Comparison of ENCODE assay signal across 8 mouse cellular contexts in the genomic region with DNA sequence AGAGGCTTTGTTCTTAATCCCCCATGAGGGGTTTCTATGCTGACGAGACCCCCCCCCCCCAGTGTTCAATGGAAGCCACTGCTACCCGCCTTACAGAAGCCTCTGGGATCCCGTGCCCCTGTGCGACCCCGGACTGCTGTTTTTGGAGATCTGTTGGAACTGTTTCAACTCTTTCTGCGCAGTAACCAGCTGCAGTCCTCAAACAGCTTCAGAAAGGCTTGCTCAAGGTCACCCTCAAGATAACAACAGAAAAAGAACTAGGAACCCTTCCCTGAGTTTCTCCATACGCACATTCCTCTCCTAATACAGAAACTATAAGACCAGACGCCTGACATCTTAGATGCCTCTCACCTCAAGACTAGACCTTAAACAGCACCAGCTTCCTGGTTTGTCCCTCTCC. TPM values are rescaled to one million over a fixed set of nuclear protein-coding genes. Genes with fewer than 3 reads are reported as not detected.
A peak's percentile ranks its signal among the peaks of the same experiment; 100 is the strongest.
DNase-seq lines count a peak whose midpoint lies in the region; ATAC-seq and TF ChIP-seq lines count a peak whose summit lies in the region.
"Had no signal": no experiment of that assay in that cellular context is flagged by ENCODE, and none has a peak within 500 bp of the region (broad histone marks: within the 10 kb centered on the region; RNA-seq: fewer than 3 reads in every experiment).

No protein-coding gene starts in this region.

- TF ChIP-seq POLR2A in lung, adult 2 months (IDR thresholded peaks at IDR 0.05; ENCODE audit: borderline replicate concordance, extremely low read depth, low read depth, low read length), result no peak

- no peak for DNase-seq in lung, adult 2 months
- DNase-seq in embryonic facial prominence, embryonic 11.5 days (ENCODE audit: low spot score), result no peak
- DNase-seq in retina, postnatal 1 day, result no peak
- DNase-seq: cerebellum, adult 8-10 months had no signal

- WGBS in lung, embryonic 16.5 days, result 3% methylated on average over 8 of the region's 8 CpGs
- WGBS in lung, adult 2 months, result 33% methylated on average over 8 of the region's 8 CpGs
- WGBS in embryonic facial prominence, embryonic 11.5 days, result 19% methylated on average over 8 of the region's 8 CpGs
- 18% methylated on average over 8 of the region's 8 CpGs for WGBS in heart, embryonic 16.5 days
- 16% methylated on average over 8 of the region's 8 CpGs for WGBS in neural tube, embryonic 15.5 days

- H3K27me3 ChIP-seq in lung, embryonic 16.5 days (ENCODE audit: control insufficient read depth, insufficient read depth, low read depth, low read length), result peaks cover 23% of the 10 kb centered on the region
- peaks cover 12% of the 10 kb centered on the region for H3K27me3 ChIP-seq in embryonic facial prominence, embryonic 11.5 days (ENCODE audit: control insufficient read depth, insufficient read depth, low read length)
- no peaks in the 10 kb centered on the region for H3K27me3 ChIP-seq in heart, embryonic 16.5 days (ENCODE audit: control insufficient read depth, insufficient read depth, low read length)
- H3K27me3 ChIP-seq in neural tube, embryonic 15.5 days (replicated peaks), result peaks cover 2% of the 10 kb centered on the region

- no peak overlapping the region for H3K9ac ChIP-seq in lung, embryonic 16.5 days (ENCODE audit: low read length)
- peak overlapping the region; percentile 22; the same call in 1 of the 2 replicates for H3K9ac ChIP-seq in embryonic facial prominence, embryonic 11.5 days (replicated peaks; ENCODE audit: low read length)
- peak overlapping the region; percentile 63 for H3K9ac ChIP-seq in heart, embryonic 16.5 days (ENCODE audit: low read length)
- H3K9ac ChIP-seq in neural tube, embryonic 15.5 days (replicated peaks), result no peak overlapping the region

- H3K4me2 ChIP-seq in lung, embryonic 16.5 days (ENCODE audit: low read depth, low read length), result peak overlapping the region; percentile 26; the same call in 1 of the 2 replicates
- H3K4me2 ChIP-seq in embryonic facial prominence, embryonic 11.5 days (ENCODE audit: low read depth, low read length), result no peak overlapping the region
- H3K4me2 ChIP-seq in heart, embryonic 16.5 days (ENCODE audit: low read depth, low read length), result peak overlapping the region; percentile 42; the same call in 1 of the 2 replicates
- peak overlapping the region; percentile 9; the same call in 1 of the 2 replicates for H3K4me2 ChIP-seq in neural tube, embryonic 15.5 days

- ATAC-seq in lung, embryonic 16.5 days (ENCODE audit: low read depth), result peak; percentile 42
- no peak for ATAC-seq in embryonic facial prominence, embryonic 11.5 days (replicated peaks; ENCODE audit: insufficient number of reproducible peaks, low FRiP score, low TSS enrichment, low read depth)
- peak; percentile 81 for ATAC-seq in heart, embryonic 16.5 days (replicated peaks; ENCODE audit: extremely low read depth, insufficient read depth, low FRiP score)
- no peak for ATAC-seq in neural tube, embryonic 15.5 days (ENCODE audit: low FRiP score)
- no peak for ATAC-seq in inflammation-experienced regulatory T-cells, adult 6 months

- H3K9me3 ChIP-seq in lung, embryonic 16.5 days (ENCODE audit: control insufficient read depth, low read length), result no peaks in the 10 kb centered on the region
- no peaks in the 10 kb centered on the region for H3K9me3 ChIP-seq in embryonic facial prominence, embryonic 11.5 days (replicated peaks; ENCODE audit: control insufficient read depth, low read length)
- H3K9me3 ChIP-seq in heart, embryonic 16.5 days (replicated peaks; ENCODE audit: control insufficient read depth, low read length), result no peaks in the 10 kb centered on the region
- no peaks in the 10 kb centered on the region for H3K9me3 ChIP-seq in neural tube, embryonic 15.5 days (replicated peaks)

- H3K4me1 ChIP-seq in lung, embryonic 16.5 days (replicated peaks; ENCODE audit: control insufficient read depth, insufficient read depth, low read length), result peaks cover 10% of the 10 kb centered on the region
- peaks cover 11% of the 10 kb centered on the region for H3K4me1 ChIP-seq in lung, adult 2 months (ENCODE audit: control insufficient read depth, insufficient read depth, low read length)
- H3K4me1 ChIP-seq in embryonic facial prominence, embryonic 11.5 days (ENCODE audit: control insufficient read depth, insufficient read depth, low read length), result peaks cover 4% of the 10 kb centered on the region; the same call in 1 of the 2 replicates
- peaks cover 50% of the 10 kb centered on the region for H3K4me1 ChIP-seq in heart, embryonic 16.5 days (ENCODE audit: control insufficient read depth, insufficient read depth, low read length)
- peaks cover 49% of the 10 kb centered on the region for H3K4me1 ChIP-seq in neural tube, embryonic 15.5 days

- TF ChIP-seq CTCF in lung, adult 2 months (IDR thresholded peaks at IDR 0.05; ENCODE audit: insufficient read depth, low read length), result no peak

- H3K36me3 ChIP-seq in lung, embryonic 16.5 days (ENCODE audit: control insufficient read depth, insufficient read depth, low read length), result no peaks in the 10 kb centered on the region
- no peaks in the 10 kb centered on the region for H3K36me3 ChIP-seq in embryonic facial prominence, embryonic 11.5 days (replicated peaks; ENCODE audit: control insufficient read depth, insufficient read depth, low read depth, low read length)
- no peaks in the 10 kb centered on the region for H3K36me3 ChIP-seq in heart, embryonic 16.5 days (ENCODE audit: control insufficient read depth, insufficient read depth)
- H3K36me3 ChIP-seq in neural tube, embryonic 15.5 days, result no peaks in the 10 kb centered on the region

- H3K27ac ChIP-seq in lung, embryonic 16.5 days (ENCODE audit: low read length), result 0 out of 2 replicates have a peak overlapping the region, but pooled peaks have one; percentile 30
- H3K27ac ChIP-seq in embryonic facial prominence, embryonic 11.5 days (replicated peaks; ENCODE audit: low read depth, low read length), result no peak overlapping the region
- peak overlapping the region; percentile 96 for H3K27ac ChIP-seq in heart, embryonic 16.5 days (ENCODE audit: low read length)
- no peak overlapping the region for H3K27ac ChIP-seq in neural tube, embryonic 15.5 days (replicated peaks)

- no peak overlapping the region for H3K4me3 ChIP-seq in lung, embryonic 16.5 days (ENCODE audit: low read length)
- H3K4me3 ChIP-seq in lung, adult 2 months (replicated peaks; ENCODE audit: extremely low read depth, low read depth, low read length), result no peak overlapping the region
- H3K4me3 ChIP-seq in embryonic facial prominence, embryonic 11.5 days (ENCODE audit: low read depth, low read length), result no peak overlapping the region
- H3K4me3 ChIP-seq in heart, embryonic 16.5 days (ENCODE audit: low read length), result no peak overlapping the region
- H3K4me3 ChIP-seq in neural tube, embryonic 15.5 days (replicated peaks), result no peak overlapping the region

RNA-seq across cellular contexts. Expression of a gene that starts 7.0 kb away (rescaled TPM):
- polyA plus RNA-seq in lung, embryonic 16.5 days (2015; fragmentation: Nextera tagmentation; extraction: Ambion mirVana), result 6.6 and 7.2 TPM in 2 replicates
- polyA plus RNA-seq in lung, adult 2 months (2012; rRNA removed), result 37.5 and 59.8 TPM in 2 replicates
- 13.5 and 15.6 TPM in 2 replicates for polyA plus RNA-seq in embryonic facial prominence, embryonic 11.5 days (2014; fragmentation: Nextera tagmentation; extraction: Ambion mirVana)
- polyA plus RNA-seq in heart, embryonic 16.5 days (2015; fragmentation: Nextera tagmentation; extraction: Ambion mirVana), result 48.9 and 57.2 TPM in 2 replicates
- polyA plus RNA-seq in neural tube, embryonic 15.5 days (2015; fragmentation: Nextera tagmentation; extraction: Ambion mirVana), result 34.0 and 39.1 TPM in 2 replicates
- not detected for polyA plus RNA-seq in inflammation-experienced regulatory T-cells, adult 6 months (2017; shearing (Covaris generic))

RNA-seq across cellular contexts. Expression of a gene that starts 24.7 kb away (rescaled TPM):
- polyA plus RNA-seq in lung, embryonic 16.5 days (2015; fragmentation: Nextera tagmentation; extraction: Ambion mirVana), result 0.19 and 0.23 TPM in 2 replicates
- polyA plus RNA-seq in lung, adult 2 months (2012; rRNA removed), result 0.25 TPM in 1 of 2 replicates, not detected in the other
- polyA plus RNA-seq in embryonic facial prominence, embryonic 11.5 days (2014; fragmentation: Nextera tagmentation; extraction: Ambion mirVana), result 0.22 and 0.26 TPM in 2 replicates
- polyA plus RNA-seq in heart, embryonic 16.5 days (2015; fragmentation: Nextera tagmentation; extraction: Ambion mirVana), result 0.35 and 0.43 TPM in 2 replicates
- polyA plus RNA-seq in neural tube, embryonic 15.5 days (2015; fragmentation: Nextera tagmentation; extraction: Ambion mirVana), result 0.38 and 0.52 TPM in 2 replicates
- polyA plus RNA-seq in inflammation-experienced regulatory T-cells, adult 6 months (2017; shearing (Covaris generic)), result under 1 TPM; 0.39 to 0.75 (median 0.75) TPM

RNA-seq across cellular contexts. Expression of a gene that starts 33.3 kb away (rescaled TPM):
- 32.0 and 33.3 TPM in 2 replicates for polyA plus RNA-seq in lung, embryonic 16.5 days (2015; fragmentation: Nextera tagmentation; extraction: Ambion mirVana)
- 25.7 and 28.8 TPM in 2 replicates for polyA plus RNA-seq in lung, adult 2 months (2012; rRNA removed)
- 20.2 and 29.9 TPM in 2 replicates for polyA plus RNA-seq in embryonic facial prominence, embryonic 11.5 days (2014; fragmentation: Nextera tagmentation; extraction: Ambion mirVana)
- polyA plus RNA-seq in heart, embryonic 16.5 days (2015; fragmentation: Nextera tagmentation; extraction: Ambion mirVana), result 60.7 and 68.9 TPM in 2 replicates
- polyA plus RNA-seq in neural tube, embryonic 15.5 days (2015; fragmentation: Nextera tagmentation; extraction: Ambion mirVana), result 51.0 and 60.0 TPM in 2 replicates
- polyA plus RNA-seq in inflammation-experienced regulatory T-cells, adult 6 months (2017; shearing (Covaris generic)), result 10 to 100 TPM; 24.1 to 34.6 (median 28.7) TPM

RNA-seq across cellular contexts. Expression of a gene that starts 35.8 kb away (rescaled TPM):
- 13.3 and 111 TPM in 2 replicates for polyA plus RNA-seq in lung, embryonic 16.5 days (2015; fragmentation: Nextera tagmentation; extraction: Ambion mirVana)
- polyA plus RNA-seq in lung, adult 2 months (2012; rRNA removed), result 4.7 and 7.2 TPM in 2 replicates
- polyA plus RNA-seq in embryonic facial prominence, embryonic 11.5 days (2014; fragmentation: Nextera tagmentation; extraction: Ambion mirVana), result 3.5 and 3.7 TPM in 2 replicates
- polyA plus RNA-seq in heart, embryonic 16.5 days (2015; fragmentation: Nextera tagmentation; extraction: Ambion mirVana), result 10.6 and 11.9 TPM in 2 replicates
- 11.1 and 12.9 TPM in 2 replicates for polyA plus RNA-seq in neural tube, embryonic 15.5 days (2015; fragmentation: Nextera tagmentation; extraction: Ambion mirVana)
- not detected for polyA plus RNA-seq in inflammation-experienced regulatory T-cells, adult 6 months (2017; shearing (Covaris generic))

RNA-seq across cellular contexts. Expression of a gene that starts 38.5 kb away (rescaled TPM):
- 0.78 and 1.3 TPM in 2 replicates for polyA plus RNA-seq in lung, embryonic 16.5 days (2015; fragmentation: Nextera tagmentation; extraction: Ambion mirVana)
- polyA plus RNA-seq in lung, adult 2 months (2012; rRNA removed), result 15.9 and 24.9 TPM in 2 replicates
- 1.1 and 1.9 TPM in 2 replicates for polyA plus RNA-seq in embryonic facial prominence, embryonic 11.5 days (2014; fragmentation: Nextera tagmentation; extraction: Ambion mirVana)
- polyA plus RNA-seq in heart, embryonic 16.5 days (2015; fragmentation: Nextera tagmentation; extraction: Ambion mirVana), result 0.44 and 1.1 TPM in 2 replicates
- 8.8 and 11.0 TPM in 2 replicates for polyA plus RNA-seq in neural tube, embryonic 15.5 days (2015; fragmentation: Nextera tagmentation; extraction: Ambion mirVana)
- polyA plus RNA-seq in inflammation-experienced regulatory T-cells, adult 6 months (2017; shearing (Covaris generic)), result not detected

Comparison
In these comparisons a context has a peak if more than half of its experiments do, and no peak if none do; other contexts are left out.
1. ATAC-seq: peak in lung, embryonic 16.5 days (single experiment) and heart, embryonic 16.5 days (single experiment); none in embryonic facial prominence, embryonic 11.5 days (single experiment), neural tube, embryonic 15.5 days (single experiment) and inflammation-experienced regulatory T-cells, adult 6 months (single experiment).
2. H3K27ac ChIP-seq: peak in lung, embryonic 16.5 days (single experiment) and heart, embryonic 16.5 days (single experiment); none in embryonic facial prominence, embryonic 11.5 days (single experiment) and neural tube, embryonic 15.5 days (single experiment).
3. H3K9ac ChIP-seq: peak in embryonic facial prominence, embryonic 11.5 days (single experiment) and heart, embryonic 16.5 days (single experiment); none in lung, embryonic 16.5 days (single experiment) and neural tube, embryonic 15.5 days (single experiment).